Mouse (Mus musculus): ENCODE results near the gene Wdfy2. TPM values are rescaled to one million over a fixed set of nuclear protein-coding genes. Genes with fewer than 3 reads are reported as not detected.
"Not testable (repeated sequence)": the region's sequence is repeated elsewhere in the genome, so short reads cannot be mapped to it uniquely, and the experiment has no call there.

Wdfy2 gene
- polyA plus RNA-seq, 1 experiment from 2014 or later = 3.1 TPM

GRCm38 (mm10) chr14:62893642-62894180, 56.2 kb downstream of the Wdfy2 start:
- not testable (repeated sequence) for H3K27me3 ChIP-seq (ENCODE audit: control insufficient read depth, insufficient read depth, low read depth, low read length); H3K4me3 ChIP-seq (ENCODE audit: low read depth, low read length); H3K36me3 ChIP-seq (ENCODE audit: control insufficient read depth, insufficient read depth); ATAC-seq (ENCODE audit: low read depth); H3K9ac ChIP-seq (ENCODE audit: low read depth, low read length); H3K4me1 ChIP-seq (ENCODE audit: control insufficient read depth, low read depth, low read length); H3K4me2 ChIP-seq (ENCODE audit: low read depth, low read length); H3K27ac ChIP-seq (ENCODE audit: low read length); H3K9me3 ChIP-seq (replicated peaks; ENCODE audit: control insufficient read depth, low read length)
- 47% methylated on average over 5 of the region's 5 CpGs for WGBS (ENCODE audit: insufficient replicate concordance)

GRCm38 (mm10) chr14:62894924-62895840, 57.7 kb downstream of the Wdfy2 start:
- Histone ChIP-seq H3K27ac (ENCODE audit: low read length) (no peak overlapping the region), H3K4me3 (ENCODE audit: low read depth, low read length) (no peak overlapping the region), H3K36me3 (ENCODE audit: control insufficient read depth, insufficient read depth) (no peaks in the 10 kb centered on the region), H3K9me3 (replicated peaks; ENCODE audit: control insufficient read depth, low read length) (no peaks in the 10 kb centered on the region), H3K4me1 (ENCODE audit: control insufficient read depth, low read depth, low read length) (peaks cover 3% of the 10 kb centered on the region), H3K9ac (ENCODE audit: low read depth, low read length) (no peak overlapping the region), H3K4me2 (ENCODE audit: low read depth, low read length) (no peak overlapping the region), H3K27me3 (ENCODE audit: control insufficient read depth, insufficient read depth, low read depth, low read length) (no peaks in the 10 kb centered on the region)
- 74% methylated on average over 8 of the region's 8 CpGs for WGBS (ENCODE audit: insufficient replicate concordance)
- ATAC-seq (ENCODE audit: low read depth) = no peak

GRCm38 (mm10) chr14:62898061-62898460, 60.6 kb downstream of the Wdfy2 start:
- WGBS (ENCODE audit: insufficient replicate concordance) = 63% methylated on average over 6 of the region's 6 CpGs
- Histone ChIP-seq H3K9ac (ENCODE audit: low read depth, low read length) (no peak overlapping the region), H3K27ac (ENCODE audit: low read length) (no peak overlapping the region), H3K9me3 (replicated peaks; ENCODE audit: control insufficient read depth, low read length) (no peaks in the 10 kb centered on the region), H3K27me3 (ENCODE audit: control insufficient read depth, insufficient read depth, low read depth, low read length) (no peaks in the 10 kb centered on the region), H3K36me3 (ENCODE audit: control insufficient read depth, insufficient read depth) (no peaks in the 10 kb centered on the region), H3K4me1 (ENCODE audit: control insufficient read depth, low read depth, low read length) (peaks cover 2% of the 10 kb centered on the region), H3K4me3 (ENCODE audit: low read depth, low read length) (no peak overlapping the region), H3K4me2 (ENCODE audit: low read depth, low read length) (no peak overlapping the region)
- no peak for ATAC-seq (ENCODE audit: low read depth)

GRCm38 (mm10) chr14:62907888-62908287, 70.4 kb downstream of the Wdfy2 start:
- no peak overlapping the region for H3K27ac ChIP-seq (ENCODE audit: low read length)

GRCm38 (mm10) chr14:62908550-62908949, 71.1 kb downstream of the Wdfy2 start:
- Histone ChIP-seq H3K9me3 (replicated peaks; ENCODE audit: control insufficient read depth, low read length) (no peaks in the 10 kb centered on the region), H3K4me1 (ENCODE audit: control insufficient read depth, low read depth, low read length) (no peaks in the 10 kb centered on the region), H3K36me3 (ENCODE audit: control insufficient read depth, insufficient read depth) (no peaks in the 10 kb centered on the region), H3K27ac (ENCODE audit: low read length) (no peak overlapping the region), H3K4me2 (ENCODE audit: low read depth, low read length) (no peak overlapping the region), H3K9ac (ENCODE audit: low read depth, low read length) (no peak overlapping the region), H3K27me3 (ENCODE audit: control insufficient read depth, insufficient read depth, low read depth, low read length) (no peaks in the 10 kb centered on the region), H3K4me3 (ENCODE audit: low read depth, low read length) (no peak overlapping the region)
- 60% methylated on average over 5 of the region's 5 CpGs for WGBS (ENCODE audit: insufficient replicate concordance)
- ATAC-seq (ENCODE audit: low read depth) = no peak

More at GRCm38 (mm10) chr14:62907888-62908287, 70.4 kb downstream of the Wdfy2 start:
- Histone ChIP-seq H3K36me3 (ENCODE audit: control insufficient read depth, insufficient read depth) (no peaks in the 10 kb centered on the region), H3K4me1 (ENCODE audit: control insufficient read depth, low read depth, low read length) (no peaks in the 10 kb centered on the region), H3K4me3 (ENCODE audit: low read depth, low read length) (no peak overlapping the region), H3K27me3 (ENCODE audit: control insufficient read depth, insufficient read depth, low read depth, low read length) (no peaks in the 10 kb centered on the region), H3K9ac (ENCODE audit: low read depth, low read length) (no peak overlapping the region), H3K4me2 (ENCODE audit: low read depth, low read length) (no peak overlapping the region), H3K9me3 (replicated peaks; ENCODE audit: control insufficient read depth, low read length) (no peaks in the 10 kb centered on the region)
- ATAC-seq (ENCODE audit: low read depth) = no peak
- 62% methylated on average over 2 of the region's 2 CpGs for WGBS (ENCODE audit: insufficient replicate concordance)

GRCm38 (mm10) chr14:62910859-62911258, 73.4 kb downstream of the Wdfy2 start:
- Histone ChIP-seq H3K4me1 (ENCODE audit: control insufficient read depth, low read depth, low read length) (no peaks in the 10 kb centered on the region), H3K27ac (ENCODE audit: low read length) (no peak overlapping the region), H3K27me3 (ENCODE audit: control insufficient read depth, insufficient read depth, low read depth, low read length) (no peaks in the 10 kb centered on the region), H3K4me3 (ENCODE audit: low read depth, low read length) (no peak overlapping the region), H3K4me2 (ENCODE audit: low read depth, low read length) (no peak overlapping the region), H3K36me3 (ENCODE audit: control insufficient read depth, insufficient read depth) (no peaks in the 10 kb centered on the region), H3K9ac (ENCODE audit: low read depth, low read length) (no peak overlapping the region), H3K9me3 (replicated peaks; ENCODE audit: control insufficient read depth, low read length) (no peaks in the 10 kb centered on the region)
- no peak for ATAC-seq (ENCODE audit: low read depth)
- WGBS (ENCODE audit: insufficient replicate concordance) = 48% methylated on average over 4 of the region's 4 CpGs

- Histone ChIP-seq H3K27ac (ENCODE audit: low read length) (no peak overlapping the region), H3K9ac (ENCODE audit: low read depth, low read length) (no peak overlapping the region), H3K36me3 (ENCODE audit: control insufficient read depth, insufficient read depth) (no peaks in the 10 kb centered on the region), H3K4me1 (ENCODE audit: control insufficient read depth, low read depth, low read length) (no peaks in the 10 kb centered on the region), H3K4me2 (ENCODE audit: low read depth, low read length) (no peak overlapping the region), H3K9me3 (replicated peaks; ENCODE audit: control insufficient read depth, low read length) (no peaks in the 10 kb centered on the region), H3K27me3 (ENCODE audit: control insufficient read depth, insufficient read depth, low read depth, low read length) (no peaks in the 10 kb centered on the region), H3K4me3 (ENCODE audit: low read depth, low read length) (no peak overlapping the region)
- no peak for ATAC-seq (ENCODE audit: low read depth)
- WGBS (ENCODE audit: insufficient replicate concordance) = 69% methylated on average over 6 of the region's 6 CpGs
These were observed 77.7 kb downstream of the Wdfy2 start for GRCm38 (mm10) chr14:62915146-62915685.

- Histone ChIP-seq H3K27ac (ENCODE audit: low read length) (no peak overlapping the region), H3K4me2 (ENCODE audit: low read depth, low read length) (no peak overlapping the region), H3K4me3 (ENCODE audit: low read depth, low read length) (no peak overlapping the region), H3K36me3 (ENCODE audit: control insufficient read depth, insufficient read depth) (no peaks in the 10 kb centered on the region), H3K27me3 (ENCODE audit: control insufficient read depth, insufficient read depth, low read depth, low read length) (no peaks in the 10 kb centered on the region), H3K9me3 (replicated peaks; ENCODE audit: control insufficient read depth, low read length) (no peaks in the 10 kb centered on the region), H3K4me1 (ENCODE audit: control insufficient read depth, low read depth, low read length) (no peaks in the 10 kb centered on the region; the same call in 1 of the 2 replicates), H3K9ac (ENCODE audit: low read depth, low read length) (no peak overlapping the region)
- WGBS (ENCODE audit: insufficient replicate concordance) = 66% methylated on average over 10 of the region's 10 CpGs
- ATAC-seq (ENCODE audit: low read depth) = no peak
These were observed 79.1 kb downstream of the Wdfy2 start for GRCm38 (mm10) chr14:62916488-62917034.

GRCm38 (mm10) chr14:62921401-62921800, 83.9 kb downstream of the Wdfy2 start:
- 63% methylated on average over 5 of the region's 5 CpGs for WGBS (ENCODE audit: insufficient replicate concordance)
- no peaks in the 10 kb centered on the region for H3K9me3 ChIP-seq (replicated peaks; ENCODE audit: control insufficient read depth, low read length)
- H3K36me3 ChIP-seq (ENCODE audit: control insufficient read depth, insufficient read depth) = no peaks in the 10 kb centered on the region

More at GRCm38 (mm10) chr14:62921401-62921800, 83.9 kb downstream of the Wdfy2 start:
- Histone ChIP-seq H3K4me3 (ENCODE audit: low read depth, low read length) (no peak overlapping the region), H3K9ac (ENCODE audit: low read depth, low read length) (no peak overlapping the region), H3K27me3 (ENCODE audit: control insufficient read depth, insufficient read depth, low read depth, low read length) (no peaks in the 10 kb centered on the region), H3K27ac (ENCODE audit: low read length) (no peak overlapping the region), H3K4me2 (ENCODE audit: low read depth, low read length) (no peak overlapping the region), H3K4me1 (ENCODE audit: control insufficient read depth, low read depth, low read length) (no peaks in the 10 kb centered on the region; the same call in 1 of the 2 replicates)
- no peak for ATAC-seq (ENCODE audit: low read depth)

All from liver, embryonic 16.5 days (tissue).